Mouse (Mus musculus): ENCODE data around the gene Gm29289. TPM values are rescaled to one million over a fixed set of nuclear protein-coding genes. Genes with fewer than 3 reads are reported as not detected.
"Not testable (repeated sequence)": the region's sequence is repeated elsewhere in the genome, so short reads cannot be mapped to it uniquely, and the experiment has no call there.

Gm29289 gene
- not detected in 2 replicates for polyA plus RNA-seq (2016; fragmentation: Nextera tagmentation; extraction: Ambion mirVana)

GRCm38 (mm10) chrY:2932282-2932681, at the start of gene Gm29289:
Gene Gm29289, plus strand, starts transcription at chrY:2932582.
- H3K36me3 ChIP-seq; H3K4me3 ChIP-seq; H3K27me3 ChIP-seq (ENCODE audit: insufficient read depth, poor library complexity, severe bottlenecking); H3K9me3 ChIP-seq; H3K4me1 ChIP-seq; DNase-seq (ENCODE audit: low spot score); H3K27ac ChIP-seq: not testable (repeated sequence)
- WGBS, result no CpG with 5 or more reads among the region's 9 CpGs

GRCm38 (mm10) chrY:2900689-2901088, 31.7 kb upstream of the Gm29289 start, which contains the start of gene Gm10352:
Gene Gm10352, plus strand, starts transcription at chrY:2900989.
- not testable (repeated sequence) for H3K27ac ChIP-seq; H3K9me3 ChIP-seq; H3K4me3 ChIP-seq; DNase-seq (ENCODE audit: low spot score); H3K36me3 ChIP-seq; H3K27me3 ChIP-seq (ENCODE audit: insufficient read depth, poor library complexity, severe bottlenecking); H3K4me1 ChIP-seq
- WGBS, result no CpG with 5 or more reads among the region's 9 CpGs

Other genes starting within 250 kb of the Gm29289 start
- not detected in 2 replicates for gene H2al2b, start 211.9 kb upstream of the Gm29289 start, polyA plus RNA-seq (2016; fragmentation: Nextera tagmentation; extraction: Ambion mirVana)
- gene Gm4064, start 136.4 kb upstream of the Gm29289 start, polyA plus RNA-seq (2016; fragmentation: Nextera tagmentation; extraction: Ambion mirVana), result not detected in 2 replicates
- gene Rbmy, start 101.9 kb upstream of the Gm29289 start, polyA plus RNA-seq (2016; fragmentation: Nextera tagmentation; extraction: Ambion mirVana), result not detected in 2 replicates
- gene Gm10256, start 101.9 kb upstream of the Gm29289 start, polyA plus RNA-seq (2016; fragmentation: Nextera tagmentation; extraction: Ambion mirVana), result not detected in 2 replicates
- gene Gm10352, start 31.6 kb upstream of the Gm29289 start, polyA plus RNA-seq (2016; fragmentation: Nextera tagmentation; extraction: Ambion mirVana), result not detected in 2 replicates